Mouse (Mus musculus) left cerebral cortex, postnatal 4 days (tissue): ENCODE data around the gene Gfra1. TPM values are rescaled to one million over a fixed set of nuclear protein-coding genes. Genes with fewer than 3 reads are reported as not detected.
A peak's percentile ranks its signal among the peaks of the same experiment; 100 is the strongest.

Experiments used
- DNase-seq: peaks from one replicate; pipeline ENCODE4 v3.0.0-alpha.2; 2022
- intact Hi-C: fragments of 180-260 bp; cut with DNase I; formaldehyde crosslinking; loops from one replicate; pipeline ENCODE4 v1.15.1; 2025
- total RNA-seq, 2 experiments: library from RNA; stranded (reverse); gene quantifications; 2 replicates each; pipeline ENCODE4 v1.2.3; 2021

Gene Gfra1
- 10 to 100 TPM; 13.9 to 24.5 TPM for total RNA-seq

DNA sequence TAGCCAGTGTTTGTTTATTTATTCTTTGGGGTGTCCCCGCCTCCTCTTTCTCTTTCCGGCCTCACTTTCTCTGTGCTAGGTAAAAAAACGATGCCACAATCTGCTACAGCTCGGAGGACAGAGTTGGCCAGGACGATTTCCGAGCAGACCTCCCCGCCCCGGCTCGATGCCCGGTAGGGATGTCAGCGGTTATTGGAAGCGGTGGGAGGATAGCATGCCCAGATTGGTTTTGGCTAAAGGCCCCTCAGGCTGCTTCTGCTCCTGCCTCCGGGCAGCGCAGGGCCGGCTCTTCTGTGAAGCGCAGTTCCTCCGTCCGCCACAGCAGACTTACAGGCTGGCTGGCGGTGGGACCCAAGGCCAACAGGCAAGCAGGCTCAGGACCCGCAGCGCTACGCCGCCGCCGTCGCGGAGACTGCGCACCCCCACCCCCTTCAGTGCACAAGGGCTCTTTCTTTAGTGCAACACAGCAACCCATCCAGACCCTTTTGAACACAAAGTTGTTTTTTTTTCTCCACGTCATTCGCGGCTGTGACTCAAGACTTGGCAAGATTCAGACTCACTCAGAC, at the start of gene Gfra1:
Gfra1 (minus strand) TSS at position 414 of the 566 bp plus-strand sequence.
- intact Hi-C loops, result loop anchor here (10.0 kb wide), 1 partner anchor 231 kb away; no protein-coding TSS in a partner anchor
- DNase-seq, result peak; percentile 80

DNA sequence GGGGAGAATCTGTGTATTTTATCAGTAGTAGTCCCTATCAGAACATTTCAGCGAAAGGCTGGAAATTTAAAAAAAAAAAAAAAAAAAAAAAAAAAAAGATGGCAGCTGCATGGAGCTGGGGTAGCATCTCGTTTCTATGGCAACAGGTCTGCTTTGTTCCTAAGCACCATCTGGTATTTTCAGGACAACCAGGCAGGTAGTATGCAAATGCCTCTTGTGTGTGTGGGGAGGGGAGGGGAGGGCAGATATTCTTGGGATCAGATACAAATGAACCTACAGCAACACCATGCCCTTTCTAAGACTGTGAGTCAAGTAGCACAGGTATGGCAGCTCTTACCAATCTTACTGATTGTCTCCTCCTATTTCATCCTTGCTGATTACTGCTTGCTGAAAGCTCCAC, 44.3 kb upstream of the Gfra1 start:
- DNase-seq, result no peak
- intact Hi-C loops, result no loop called here

DNA sequence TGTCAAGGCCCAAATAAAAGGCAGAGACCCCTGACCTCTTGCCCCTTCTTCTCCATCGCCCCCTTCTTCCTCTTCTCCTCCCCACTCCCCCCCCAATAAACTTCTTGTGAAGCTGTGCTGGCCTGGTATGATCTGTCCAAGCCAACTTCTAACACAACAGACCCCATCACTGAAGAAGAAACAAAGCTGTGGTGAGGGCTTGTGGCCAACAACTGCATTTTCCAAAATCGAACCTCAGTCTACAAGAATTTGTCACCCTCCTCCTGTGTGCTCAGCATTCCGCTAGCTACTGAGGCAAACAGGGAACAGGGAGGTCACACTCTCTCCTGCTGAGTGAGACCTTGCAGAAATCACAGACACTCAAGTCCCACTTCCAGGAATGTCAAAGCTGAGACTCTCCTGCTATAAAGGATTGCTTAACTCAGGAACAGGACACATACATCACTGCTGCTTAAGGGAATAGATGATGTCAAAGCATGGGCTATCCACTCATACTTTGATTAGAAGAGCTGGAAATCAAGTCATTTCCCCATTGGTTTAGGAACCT, 43.8 kb upstream of the Gfra1 start:
- intact Hi-C loops, result no loop called here
- no peak for DNase-seq

DNA sequence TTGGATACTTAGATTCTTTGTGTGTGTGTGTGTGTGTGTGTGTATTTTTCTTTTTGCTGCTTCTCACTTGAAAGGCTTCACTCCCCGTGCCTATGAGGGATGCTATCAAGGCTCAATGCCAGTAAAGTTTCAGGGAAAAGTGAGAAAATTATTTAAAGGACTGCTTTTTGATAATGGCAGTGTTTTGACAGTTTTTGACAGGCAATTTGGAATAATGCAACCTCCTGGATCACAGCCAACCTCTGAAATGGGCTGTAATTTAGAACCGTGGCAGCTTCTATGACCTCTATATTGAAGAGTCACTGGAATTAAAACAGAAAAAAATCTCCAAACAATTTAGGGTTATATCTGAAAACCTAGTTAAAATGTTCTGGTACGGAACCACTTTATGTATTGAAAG, 41.4 kb upstream of the Gfra1 start:
- no peak for DNase-seq
- intact Hi-C loops, result no loop called here

DNA sequence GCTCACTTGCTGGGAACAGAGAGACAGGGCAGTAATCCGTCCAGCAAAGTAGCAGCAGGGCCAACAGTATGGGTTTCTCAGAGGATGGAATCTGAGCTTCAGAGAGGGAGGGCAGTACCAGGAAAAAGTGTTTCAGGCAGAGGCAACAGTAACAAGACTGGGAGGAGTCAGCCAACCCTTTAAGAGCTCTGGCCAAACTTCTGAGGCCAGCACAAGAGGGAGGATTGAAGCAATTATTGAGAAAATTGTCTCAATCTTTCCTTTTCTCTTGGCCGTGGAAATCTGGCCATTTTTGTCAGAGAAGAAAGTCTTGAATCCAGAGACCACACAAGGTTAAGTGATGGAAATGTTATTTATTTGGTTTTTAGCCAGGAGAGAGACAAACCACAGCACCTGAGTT, 31.0 kb upstream of the Gfra1 start:
- no peak for DNase-seq
- intact Hi-C loops, result no loop called here

DNA sequence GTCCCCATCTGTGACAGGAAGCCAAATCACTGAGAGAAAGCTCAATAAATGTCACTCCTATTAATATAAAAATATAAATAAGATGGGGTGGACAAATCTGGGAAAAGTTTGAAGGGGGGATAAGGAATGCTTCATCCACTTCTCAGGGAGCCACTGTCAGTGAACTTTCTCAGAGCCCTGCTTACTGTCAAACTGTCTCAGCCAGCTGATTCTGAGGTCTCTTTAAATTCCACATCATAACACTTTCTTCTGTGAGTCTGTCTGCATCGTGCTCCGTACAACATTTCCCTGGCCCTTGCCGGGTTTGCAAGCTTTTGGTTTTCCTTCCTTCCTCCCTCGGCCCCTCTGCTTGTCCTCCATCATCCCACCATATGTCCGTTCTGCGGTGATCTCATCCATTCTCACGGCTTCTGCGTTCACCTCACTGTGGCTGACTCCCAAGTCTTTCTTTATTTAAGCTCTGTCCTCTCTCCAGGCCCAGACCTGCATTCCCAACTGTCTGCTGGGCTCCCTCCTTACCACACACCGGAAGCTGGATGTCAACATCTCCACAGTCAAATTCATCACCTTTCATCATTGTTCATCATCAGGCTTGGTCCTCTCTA, 26.8 kb upstream of the Gfra1 start:
- no peak for DNase-seq
- intact Hi-C loops, result no loop called here

DNA sequence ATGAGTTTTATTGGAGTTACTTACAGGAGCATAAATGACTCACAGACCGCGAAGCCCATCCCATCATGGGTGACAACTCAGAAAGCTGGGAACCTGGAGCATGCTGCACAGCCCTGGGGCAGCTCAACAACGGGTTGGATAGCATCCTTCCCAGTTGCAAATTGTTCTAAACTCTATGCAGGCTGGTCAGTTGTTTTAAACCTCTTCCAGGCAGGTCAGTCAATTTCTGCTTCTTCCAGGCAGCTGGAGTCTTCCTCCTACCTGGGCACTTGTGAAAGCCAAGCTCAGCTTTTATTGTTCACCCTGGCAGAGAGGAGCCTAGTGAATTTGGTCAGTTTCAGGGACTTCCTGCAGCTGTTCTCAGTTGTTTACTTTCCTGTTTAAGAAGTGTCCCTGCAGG, 18.5 kb upstream of the Gfra1 start:
- no peak for DNase-seq
- intact Hi-C loops, result no loop called here

DNA sequence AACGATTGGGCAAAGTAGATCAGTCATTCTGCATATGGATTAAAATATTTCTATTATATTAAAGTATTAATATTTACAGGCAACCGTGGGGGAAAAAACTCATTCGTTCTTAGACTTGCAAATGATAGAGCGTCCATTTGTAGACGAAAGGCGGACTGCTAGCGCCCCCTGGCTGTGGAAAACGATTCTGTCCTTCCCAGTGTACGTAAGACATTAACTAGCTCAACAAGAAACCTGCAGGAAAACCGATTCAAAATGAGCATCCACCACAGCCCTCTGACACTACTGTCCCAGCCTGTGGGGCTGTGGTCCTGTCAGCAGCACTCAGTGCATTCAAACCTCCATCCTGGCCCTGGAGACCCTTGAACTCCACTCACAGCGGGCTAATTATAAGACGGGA, 13.7 kb upstream of the Gfra1 start:
- DNase-seq, result peak; percentile 91

DNA sequence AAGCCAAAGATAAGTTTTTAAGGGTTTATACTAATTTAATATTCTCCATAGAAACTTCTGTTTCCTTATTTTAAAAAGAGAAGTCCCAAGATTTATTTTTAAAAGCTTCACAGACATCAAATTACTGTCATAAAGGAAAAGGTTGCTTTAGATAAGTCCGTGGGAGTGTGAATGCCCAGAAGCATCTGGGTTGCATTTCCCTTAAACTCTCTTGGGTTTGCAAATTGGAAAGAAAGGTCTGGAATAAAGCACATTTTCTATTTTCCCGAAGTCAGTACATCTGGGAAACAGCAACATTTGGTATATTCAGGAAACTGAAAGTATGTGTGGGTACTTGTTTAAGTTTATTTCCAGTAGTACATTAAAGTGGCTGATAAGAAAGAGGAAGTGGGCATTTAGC, 12.6 kb upstream of the Gfra1 start:
- no peak for DNase-seq
- intact Hi-C loops, result loop anchor here (2.0 to 10.0 kb wide), 3 partner anchors 654 to 816 kb away; no protein-coding TSS in a partner anchor

More for the DNA sequence above, 13.7 kb upstream of the Gfra1 start:
- intact Hi-C loops, result loop anchor here (2.0 to 10.0 kb wide), 3 partner anchors 655 to 817 kb away; no protein-coding TSS in a partner anchor

DNA sequence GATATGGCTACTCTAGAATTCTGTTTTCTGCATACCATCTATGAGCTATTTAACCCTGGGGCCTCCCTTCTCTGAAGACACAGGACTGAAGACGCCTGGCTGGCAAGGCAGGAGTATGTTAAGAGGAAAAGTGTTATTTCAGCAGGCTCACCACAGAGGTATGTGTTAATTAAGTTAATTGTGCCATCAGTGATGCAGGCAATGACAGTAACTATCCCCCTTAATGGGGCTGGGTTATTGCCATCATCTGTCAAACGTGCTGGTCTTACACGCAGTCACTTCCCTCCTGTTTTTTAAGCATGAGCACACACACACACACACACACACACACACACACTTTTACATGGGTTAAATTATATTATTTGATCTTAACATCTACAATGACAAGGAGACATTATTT, 8.0 kb upstream of the Gfra1 start:
- no peak for DNase-seq
- intact Hi-C loops, result loop anchor here (10.0 kb wide), 1 partner anchor 649 kb away; no protein-coding TSS in a partner anchor

DNA sequence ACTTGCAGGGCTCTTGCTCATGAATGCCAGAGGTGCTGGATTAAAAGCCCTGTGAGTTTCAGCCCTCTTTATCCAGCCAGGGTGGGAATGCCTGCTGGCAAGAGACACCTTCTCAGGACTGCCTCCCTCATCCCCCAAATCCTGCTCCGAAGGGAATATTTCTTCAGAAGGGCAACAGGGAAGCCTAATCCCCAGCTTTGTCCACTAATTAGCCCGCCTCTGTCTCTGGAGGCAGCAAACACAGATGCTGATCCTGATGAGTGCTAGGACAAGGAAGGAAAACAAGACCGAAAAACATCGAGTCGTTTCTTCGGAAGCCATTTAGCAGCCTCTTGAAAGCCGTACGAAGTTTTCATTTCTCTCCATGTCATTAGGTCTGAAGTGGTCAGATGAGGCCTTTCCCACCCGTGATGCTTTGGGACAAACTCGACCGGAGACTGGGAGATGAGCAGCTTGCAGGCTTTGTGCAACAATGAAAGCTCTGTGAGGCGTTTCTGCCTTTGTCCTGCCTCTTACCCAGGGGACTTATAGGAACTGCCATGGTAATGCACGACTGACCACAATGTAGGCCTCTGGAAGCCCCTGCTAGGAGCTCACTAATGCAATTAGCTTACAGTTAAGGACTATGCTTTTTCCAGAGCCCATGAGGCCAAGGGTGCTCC, 4.8 kb upstream of the Gfra1 start:
- intact Hi-C loops, result loop anchor here (10.0 kb wide), 1 partner anchor 646 kb away; no protein-coding TSS in a partner anchor
- no peak for DNase-seq

DNA sequence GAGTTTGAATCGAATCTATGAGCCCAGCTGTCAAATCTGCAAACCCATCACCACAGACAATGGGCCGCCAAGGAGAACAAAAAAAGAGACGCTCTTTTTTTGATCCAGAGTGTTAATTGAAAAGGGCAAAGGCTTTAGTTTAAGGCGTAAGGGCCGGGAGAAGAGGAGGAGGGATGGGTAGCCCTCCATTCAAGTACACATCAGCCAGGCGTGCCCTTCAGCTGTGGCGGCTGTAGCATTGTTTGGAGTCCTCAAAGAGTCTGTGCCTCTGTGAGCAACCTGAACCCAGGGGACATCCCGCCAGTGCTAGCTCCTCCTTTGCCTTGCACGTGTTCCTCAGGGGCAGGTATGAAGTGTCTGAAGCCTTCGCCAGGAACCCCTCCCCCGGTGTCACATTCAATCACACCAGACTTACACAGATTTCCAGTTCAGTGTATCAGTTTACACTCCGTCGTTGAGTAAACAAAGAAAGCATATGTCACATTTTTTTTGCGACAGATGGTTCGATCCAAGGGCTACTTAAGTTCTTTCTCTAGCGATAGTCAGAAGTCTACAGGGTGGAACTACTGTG, 867 bp upstream of the Gfra1 start:
- peak; percentile 34 for DNase-seq

DNA sequence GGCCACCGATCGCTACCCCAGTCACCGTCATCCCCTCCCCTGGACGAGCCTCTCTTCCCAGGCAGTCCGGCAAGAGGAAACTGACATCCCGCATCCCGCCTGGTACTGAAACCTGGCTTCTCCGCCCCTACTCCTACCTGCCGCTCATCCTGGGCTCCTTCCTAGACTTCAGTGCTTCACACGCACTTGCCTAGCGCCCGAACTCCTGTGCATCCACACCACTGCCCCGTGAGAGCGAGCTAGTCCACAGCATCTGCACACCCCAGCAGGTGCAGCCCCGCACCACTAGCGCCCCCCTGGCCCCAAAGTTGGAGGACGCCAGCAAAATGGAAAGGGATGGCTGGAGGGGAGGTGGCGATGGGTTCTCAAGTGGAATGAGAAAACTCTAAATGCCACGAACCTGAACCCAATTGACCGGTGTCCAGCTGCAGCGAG, 631 bp downstream of the Gfra1 start:
- DNase-seq, result peak; percentile 49
- intact Hi-C loops, result loop anchor here (10.0 kb wide), 1 partner anchor 230 kb away; no protein-coding TSS in a partner anchor

More for the DNA sequence above, 867 bp upstream of the Gfra1 start:
- intact Hi-C loops, result loop anchor here (10.0 kb wide), 1 partner anchor 232 kb away; no protein-coding TSS in a partner anchor

DNA sequence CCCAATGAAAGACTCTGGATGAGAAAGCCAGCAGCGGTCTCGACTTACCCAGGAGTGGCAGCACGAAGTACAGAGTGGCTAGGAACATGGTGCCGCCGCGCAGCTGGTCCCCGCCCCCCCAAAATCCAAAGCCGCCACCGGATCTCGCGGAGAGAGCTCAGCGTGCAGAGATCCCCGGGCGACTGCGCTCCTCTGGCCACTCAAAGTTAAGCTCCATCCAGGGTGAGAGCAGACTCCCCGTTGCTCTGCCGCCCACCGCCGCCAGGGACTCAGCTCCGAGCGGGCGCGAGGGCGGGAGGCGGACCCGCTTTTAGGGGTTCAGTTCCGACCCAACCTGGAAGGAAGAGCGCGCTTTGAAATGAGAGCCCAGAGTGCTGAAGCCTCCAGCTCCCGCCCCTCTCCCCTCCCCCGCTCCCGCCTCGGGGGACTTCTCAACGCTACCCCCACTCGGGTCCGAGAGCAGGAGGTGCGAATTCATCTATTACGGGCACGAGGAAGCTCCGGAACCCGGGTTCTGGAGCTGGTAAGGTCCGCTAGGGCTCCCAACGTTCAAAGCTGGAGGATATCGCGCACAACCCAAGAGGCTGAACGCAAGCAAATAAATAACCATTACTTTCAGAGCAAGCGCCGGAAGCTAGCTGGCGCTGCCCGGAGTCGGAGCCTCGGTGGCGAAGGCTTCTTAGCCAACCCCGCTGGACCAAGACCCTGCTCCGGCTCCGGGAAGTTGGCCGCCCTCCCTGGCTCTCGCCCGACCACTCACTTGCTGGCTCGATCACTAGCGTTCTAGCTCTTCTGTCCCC, 1.2 kb downstream of the Gfra1 start:
- peak; percentile 74 for DNase-seq

DNA sequence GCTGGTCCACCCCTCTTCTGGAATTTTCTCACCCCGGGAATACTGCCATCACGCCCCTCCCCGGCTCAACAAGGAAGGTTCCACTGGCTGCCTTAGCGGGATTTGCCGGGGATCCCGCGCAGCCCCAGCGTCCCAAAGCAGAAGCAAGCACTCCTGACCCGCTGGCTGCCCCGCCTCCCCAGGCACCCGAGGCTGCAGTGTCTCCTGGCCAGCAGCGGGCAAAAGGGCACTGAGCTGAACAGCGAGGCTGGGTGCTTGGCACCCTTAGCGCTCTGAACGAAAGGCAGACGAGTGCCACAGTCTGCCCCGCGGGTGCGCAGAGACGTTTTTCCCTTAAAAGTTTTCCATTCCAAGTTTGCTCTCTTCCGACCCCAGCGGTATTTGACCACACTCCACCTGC, 2.1 kb downstream of the Gfra1 start:
- intact Hi-C loops, result loop anchor here (10.0 kb wide), 1 partner anchor 229 kb away; no protein-coding TSS in a partner anchor
- no peak for DNase-seq

More for the DNA sequence above, 1.2 kb downstream of the Gfra1 start:
- intact Hi-C loops, result loop anchor here (10.0 kb wide), 1 partner anchor 230 kb away; no protein-coding TSS in a partner anchor

DNA sequence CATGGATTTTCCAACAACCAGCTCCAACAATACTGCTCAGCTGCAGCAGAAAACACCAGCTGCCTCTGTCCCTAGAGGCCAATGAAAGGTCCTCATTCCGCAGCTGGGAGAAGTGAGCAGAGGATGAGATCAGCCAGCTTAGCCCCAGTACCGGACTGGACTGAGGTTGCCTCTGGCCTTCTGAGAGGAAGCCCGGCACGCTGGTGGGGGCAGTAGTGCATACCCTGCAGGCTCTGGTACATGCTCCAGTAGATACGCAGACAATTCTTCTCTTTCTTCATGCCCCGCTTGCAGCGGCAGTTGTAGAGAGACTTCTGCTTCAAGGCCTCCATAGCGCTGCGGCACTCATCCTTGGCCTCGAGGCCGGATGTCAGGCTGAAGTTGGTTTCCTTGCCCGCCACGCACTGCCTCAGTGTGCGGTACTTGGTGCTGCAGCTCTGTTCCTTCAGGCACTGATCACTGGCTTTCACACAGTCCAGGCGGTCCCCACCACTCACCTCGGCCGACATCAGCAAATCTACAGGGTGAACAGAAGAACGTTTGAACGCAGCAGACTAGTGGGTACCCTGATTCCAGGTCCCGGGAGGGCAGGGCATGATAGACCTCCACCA, 2.7 kb downstream of the Gfra1 start:
- intact Hi-C loops, result loop anchor here (10.0 kb wide), 1 partner anchor 228 kb away; no protein-coding TSS in a partner anchor
- no peak for DNase-seq

DNA sequence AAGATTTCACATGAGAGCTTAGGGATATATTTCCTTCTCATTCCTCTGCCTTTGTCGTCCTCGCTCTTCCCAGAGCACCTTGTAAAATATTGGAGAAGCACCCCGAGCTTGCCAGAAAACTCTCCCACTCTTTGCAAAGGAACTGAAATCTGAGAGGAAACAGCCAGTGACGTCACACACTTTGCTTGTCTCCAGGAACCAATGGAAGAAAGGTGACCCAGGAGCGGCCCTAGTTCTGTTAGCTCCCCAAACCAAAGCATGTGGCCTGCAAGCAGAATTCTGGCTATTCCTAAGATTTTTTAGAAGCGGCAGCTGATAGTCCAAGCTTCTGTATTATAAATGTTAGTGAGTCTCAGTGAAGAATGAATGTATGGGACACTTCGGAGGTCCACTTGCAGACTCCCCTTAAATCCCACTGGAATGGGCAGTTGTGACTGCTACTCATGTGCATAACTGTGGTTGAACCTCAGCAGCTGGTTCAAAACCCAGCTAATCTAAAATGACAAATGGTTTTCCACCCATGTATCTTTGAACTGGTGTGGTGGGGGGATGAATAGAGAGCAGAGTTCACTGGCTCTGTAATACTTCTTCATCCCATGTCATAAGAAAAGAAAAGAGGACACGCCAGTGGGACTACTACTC, 3.4 kb downstream of the Gfra1 start:
- intact Hi-C loops, result loop anchor here (10.0 kb wide), 1 partner anchor 227 kb away; no protein-coding TSS in a partner anchor
- DNase-seq, result no peak

DNA sequence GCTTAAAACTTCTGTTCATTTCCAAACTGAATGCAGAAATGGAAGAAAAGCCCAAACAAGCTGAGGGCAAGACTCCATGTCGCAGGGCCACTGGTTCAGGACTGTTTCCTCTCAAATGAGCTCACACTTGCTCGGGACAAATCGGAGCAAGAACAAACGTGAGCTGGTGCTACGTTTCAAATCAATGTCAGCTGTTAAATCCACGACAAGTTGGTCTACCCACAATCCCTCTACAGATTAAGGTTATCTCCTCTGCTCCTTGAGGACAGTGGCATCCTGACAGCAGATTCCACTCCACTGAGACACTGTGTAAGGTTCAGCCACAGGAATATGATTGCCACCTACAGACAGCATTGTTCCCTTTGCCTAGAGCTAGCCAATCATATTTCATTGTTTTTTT, 4.4 kb downstream of the Gfra1 start:
- intact Hi-C loops, result loop anchor here (10.0 kb wide), 1 partner anchor 227 kb away; no protein-coding TSS in a partner anchor
- DNase-seq, result no peak

DNA sequence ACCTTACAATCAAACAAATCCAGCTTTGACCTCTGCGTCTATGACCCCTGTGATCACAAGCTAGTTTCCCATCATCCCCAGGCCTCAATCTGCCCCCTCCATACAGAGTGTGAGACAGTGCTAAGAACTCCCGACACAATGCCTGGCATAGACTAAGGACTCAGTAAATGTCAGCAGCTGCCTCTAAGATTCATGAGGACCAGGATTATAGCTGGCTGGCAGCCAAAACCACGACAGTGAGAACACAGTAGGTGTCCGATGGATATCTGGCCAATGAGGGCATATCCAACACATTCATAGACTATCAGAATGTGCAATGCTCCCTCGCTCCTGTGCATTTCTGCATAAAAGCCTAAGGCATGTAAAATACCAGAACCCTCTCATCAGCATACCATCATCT, 5.0 kb downstream of the Gfra1 start:
- intact Hi-C loops, result loop anchor here (10.0 kb wide), 1 partner anchor 226 kb away; no protein-coding TSS in a partner anchor

More for the DNA sequence above, 5.0 kb downstream of the Gfra1 start:
- DNase-seq, result peak; percentile 54
